Mouse (Mus musculus) naive thymus-derived CD4-positive, alpha-beta T cell, adult 2 months (primary cell): ENCODE results near the gene Tank.

ENCODE experiments used
- DNase-seq: peaks from one replicate; pipeline ENCODE4 v3.0.0-alpha.2; 2011; ENCODE audit warnings: low read depth

The Tank gene

GRCm38 (mm10) chr2:61578433-61578832 is at the start of gene Tank:
TSS of gene Tank (plus strand) at chr2:61578585.
- DNase-seq: peak; percentile 72

GRCm38 (mm10) chr2:61532326-61532725 is 46.1 kb upstream of the Tank start:
- DNase-seq: no peak

- no peak for DNase-seq
Measured at GRCm38 (mm10) chr2:61533131-61533530, 45.3 kb upstream of the Tank start.

- no peak for DNase-seq
Measured at GRCm38 (mm10) chr2:61536901-61537300, 41.5 kb upstream of the Tank start.

GRCm38 (mm10) chr2:61539378-61539777 is 39.0 kb upstream of the Tank start:
- DNase-seq: no peak

- DNase-seq: no peak
Measured at GRCm38 (mm10) chr2:61542426-61542825, 36.0 kb upstream of the Tank start.

- DNase-seq: no peak
Measured at GRCm38 (mm10) chr2:61545666-61546065, 32.7 kb upstream of the Tank start.

- DNase-seq: no peak
Measured at GRCm38 (mm10) chr2:61548021-61548420, 30.4 kb upstream of the Tank start.

- no peak for DNase-seq
Measured at GRCm38 (mm10) chr2:61551680-61552079, 26.7 kb upstream of the Tank start.

GRCm38 (mm10) chr2:61555367-61555766 is 23.0 kb upstream of the Tank start:
- no peak for DNase-seq

GRCm38 (mm10) chr2:61555825-61556224 is 22.6 kb upstream of the Tank start:
- no peak for DNase-seq

- DNase-seq: no peak
Measured at GRCm38 (mm10) chr2:61556639-61557038, 21.7 kb upstream of the Tank start.

GRCm38 (mm10) chr2:61557848-61558471 is 20.4 kb upstream of the Tank start:
- DNase-seq: no peak

- no peak for DNase-seq
Measured at GRCm38 (mm10) chr2:61561058-61561457, 17.3 kb upstream of the Tank start.

GRCm38 (mm10) chr2:61563202-61563601 is 15.2 kb upstream of the Tank start:
- no peak for DNase-seq

- DNase-seq: no peak
Measured at GRCm38 (mm10) chr2:61567045-61567783, 11.2 kb upstream of the Tank start.

- no peak for DNase-seq
Measured at GRCm38 (mm10) chr2:61569181-61569580, 9.2 kb upstream of the Tank start.

GRCm38 (mm10) chr2:61571343-61571955 is 6.9 kb upstream of the Tank start:
- no peak for DNase-seq

GRCm38 (mm10) chr2:61576497-61576896 is 1.9 kb upstream of the Tank start:
- DNase-seq: no peak

GRCm38 (mm10) chr2:61576928-61577695 is 1.3 kb upstream of the Tank start:
- no peak for DNase-seq

GRCm38 (mm10) chr2:61577696-61578062 is 706 bp upstream of the Tank start:
- DNase-seq: no peak

- DNase-seq: no peak
Measured at GRCm38 (mm10) chr2:61579501-61579990, 1.2 kb downstream of the Tank start.
